Mouse (Mus musculus): Measurements from ENCODE around the gene 4930562C15Rik. TPM values are rescaled to one million over a fixed set of nuclear protein-coding genes. Genes with fewer than 3 reads are reported as not detected.
A peak's percentile ranks its signal among the peaks of the same experiment; 100 is the strongest.

4930562C15Rik gene
- polyA plus RNA-seq, 1 experiment from 2014 or later: 0.31 TPM

DNA sequence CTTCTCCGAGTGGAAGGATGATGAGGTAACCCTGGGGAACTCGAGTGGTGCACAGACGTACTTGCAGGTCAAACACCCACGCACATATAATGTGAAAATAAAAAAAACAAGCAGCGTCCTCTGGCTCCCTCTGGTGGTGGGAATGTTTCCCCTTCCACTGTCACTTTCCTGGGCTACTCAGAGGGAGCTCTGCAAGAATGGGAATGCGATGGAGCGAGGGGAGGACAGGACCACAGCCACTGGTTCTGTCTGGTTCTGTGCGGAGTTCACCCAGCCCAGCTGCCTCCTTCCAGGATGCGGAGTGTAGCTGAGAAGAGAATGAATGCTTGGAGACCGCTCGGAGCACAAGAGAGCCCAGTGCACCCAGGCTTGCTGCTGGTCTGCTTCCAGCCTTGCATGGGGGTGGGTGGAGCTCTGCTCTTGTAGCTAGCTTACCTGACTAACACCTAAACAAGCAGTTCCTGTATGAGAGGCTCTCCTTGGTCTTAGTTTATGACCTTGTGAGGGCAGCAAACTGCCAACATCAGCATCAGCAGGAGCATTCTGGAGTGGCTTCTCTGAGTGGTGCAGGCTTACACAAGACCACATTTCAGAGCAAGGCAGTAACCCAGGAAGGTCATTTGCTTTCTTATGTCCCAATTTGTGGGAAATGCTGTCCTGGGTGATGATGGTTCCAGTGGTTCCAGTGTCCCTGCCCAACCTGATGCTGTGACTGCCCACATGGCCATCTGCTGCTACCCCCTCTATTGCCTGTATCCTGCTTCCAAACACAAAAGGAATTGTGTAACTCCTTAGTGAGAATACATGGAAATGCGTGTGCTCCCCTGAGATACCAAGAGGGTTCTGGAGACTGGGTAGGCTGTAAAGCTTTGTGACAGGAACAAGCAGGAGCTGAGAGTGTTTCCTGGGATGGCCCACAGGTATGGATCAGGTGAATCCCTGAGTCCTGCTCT lies 78.8 kb downstream of the 4930562C15Rik start:
- peak; percentile 76 for DNase-seq (ENCODE audit: low spot score)

- no peak for DNase-seq (ENCODE audit: low spot score)
Measured at GRCm38 (mm10) chr16:4915931-4916330, 80.7 kb downstream of the 4930562C15Rik start.

- DNase-seq (ENCODE audit: low spot score): no peak
Measured at GRCm38 (mm10) chr16:4916608-4917007, 81.4 kb downstream of the 4930562C15Rik start.

Other genes starting within 250 kb of the 4930562C15Rik start
- gene Glis2, start 240.7 kb upstream of the 4930562C15Rik start, polyA plus RNA-seq (2015; fragmentation: Nextera tagmentation; extraction: Ambion mirVana): 3.6 and 5.3 TPM in 2 replicates
- gene Pam16, start 210.4 kb upstream of the 4930562C15Rik start, polyA plus RNA-seq (2015; fragmentation: Nextera tagmentation; extraction: Ambion mirVana): 147 and 155 TPM in 2 replicates
- 2.0 and 2.4 TPM in 2 replicates for gene Vasn, start 195.5 kb upstream of the 4930562C15Rik start, polyA plus RNA-seq (2015; fragmentation: Nextera tagmentation; extraction: Ambion mirVana)
- gene Dnaja3, start 195.4 kb upstream of the 4930562C15Rik start, polyA plus RNA-seq (2015; fragmentation: Nextera tagmentation; extraction: Ambion mirVana): 47.3 and 48.7 TPM in 2 replicates
- gene Coro7, start 155.6 kb upstream of the 4930562C15Rik start, polyA plus RNA-seq (2015; fragmentation: Nextera tagmentation; extraction: Ambion mirVana): 51.9 and 55.0 TPM in 2 replicates
- gene Nmral1, start 116.1 kb upstream of the 4930562C15Rik start, polyA plus RNA-seq (2015; fragmentation: Nextera tagmentation; extraction: Ambion mirVana): 40.4 and 43.0 TPM in 2 replicates
- 125 and 127 TPM in 2 replicates for gene Hmox2, start 109.1 kb upstream of the 4930562C15Rik start, polyA plus RNA-seq (2015; fragmentation: Nextera tagmentation; extraction: Ambion mirVana)
- gene Cdip1, start 45.1 kb upstream of the 4930562C15Rik start, polyA plus RNA-seq (2015; fragmentation: Nextera tagmentation; extraction: Ambion mirVana): 51.2 and 57.0 TPM in 2 replicates
- gene Ubald1, start 44.9 kb downstream of the 4930562C15Rik start, polyA plus RNA-seq (2015; fragmentation: Nextera tagmentation; extraction: Ambion mirVana): 57.5 and 62.3 TPM in 2 replicates
- gene Mgrn1, start 50.8 kb downstream of the 4930562C15Rik start, polyA plus RNA-seq (2015; fragmentation: Nextera tagmentation; extraction: Ambion mirVana): 31.1 and 31.7 TPM in 2 replicates
- gene Nudt16l1, start 103.3 kb downstream of the 4930562C15Rik start, polyA plus RNA-seq (2015; fragmentation: Nextera tagmentation; extraction: Ambion mirVana): 150 and 151 TPM in 2 replicates
- 45.3 and 50.3 TPM in 2 replicates for gene Anks3, start 128.8 kb downstream of the 4930562C15Rik start, polyA plus RNA-seq (2015; fragmentation: Nextera tagmentation; extraction: Ambion mirVana)
- gene Sept12, start 162.4 kb downstream of the 4930562C15Rik start, polyA plus RNA-seq (2015; fragmentation: Nextera tagmentation; extraction: Ambion mirVana): 0.05 and 0.14 TPM in 2 replicates
- gene Smim22, start 171.9 kb downstream of the 4930562C15Rik start, polyA plus RNA-seq (2015; fragmentation: Nextera tagmentation; extraction: Ambion mirVana): 6.4 and 11.7 TPM in 2 replicates
- gene Rogdi, start 178.1 kb downstream of the 4930562C15Rik start, polyA plus RNA-seq (2015; fragmentation: Nextera tagmentation; extraction: Ambion mirVana): 35.1 TPM in 2 replicates
- gene Glyr1, start 214.4 kb downstream of the 4930562C15Rik start, polyA plus RNA-seq (2015; fragmentation: Nextera tagmentation; extraction: Ambion mirVana): 109 and 110 TPM in 2 replicates
- gene Ubn1, start 214.6 kb downstream of the 4930562C15Rik start, polyA plus RNA-seq (2015; fragmentation: Nextera tagmentation; extraction: Ambion mirVana): 25.5 and 33.0 TPM in 2 replicates